Mouse (Mus musculus) heart, postnatal 0 days (tissue): Measurements from ENCODE around the gene Add3.

Experiments used
- CTCF ChIP-seq: IDR thresholded peaks from 2 replicates; pipeline ENCODE4 v1.5.1; 2016; ENCODE audit warnings: antibody characterized with exemption, control low read depth, low read depth
- EP300 ChIP-seq: IDR thresholded peaks from 2 replicates; pipeline ENCODE4 v1.6.1; 2016; ENCODE audit warnings: antibody characterized with exemption, low read depth

DNA sequence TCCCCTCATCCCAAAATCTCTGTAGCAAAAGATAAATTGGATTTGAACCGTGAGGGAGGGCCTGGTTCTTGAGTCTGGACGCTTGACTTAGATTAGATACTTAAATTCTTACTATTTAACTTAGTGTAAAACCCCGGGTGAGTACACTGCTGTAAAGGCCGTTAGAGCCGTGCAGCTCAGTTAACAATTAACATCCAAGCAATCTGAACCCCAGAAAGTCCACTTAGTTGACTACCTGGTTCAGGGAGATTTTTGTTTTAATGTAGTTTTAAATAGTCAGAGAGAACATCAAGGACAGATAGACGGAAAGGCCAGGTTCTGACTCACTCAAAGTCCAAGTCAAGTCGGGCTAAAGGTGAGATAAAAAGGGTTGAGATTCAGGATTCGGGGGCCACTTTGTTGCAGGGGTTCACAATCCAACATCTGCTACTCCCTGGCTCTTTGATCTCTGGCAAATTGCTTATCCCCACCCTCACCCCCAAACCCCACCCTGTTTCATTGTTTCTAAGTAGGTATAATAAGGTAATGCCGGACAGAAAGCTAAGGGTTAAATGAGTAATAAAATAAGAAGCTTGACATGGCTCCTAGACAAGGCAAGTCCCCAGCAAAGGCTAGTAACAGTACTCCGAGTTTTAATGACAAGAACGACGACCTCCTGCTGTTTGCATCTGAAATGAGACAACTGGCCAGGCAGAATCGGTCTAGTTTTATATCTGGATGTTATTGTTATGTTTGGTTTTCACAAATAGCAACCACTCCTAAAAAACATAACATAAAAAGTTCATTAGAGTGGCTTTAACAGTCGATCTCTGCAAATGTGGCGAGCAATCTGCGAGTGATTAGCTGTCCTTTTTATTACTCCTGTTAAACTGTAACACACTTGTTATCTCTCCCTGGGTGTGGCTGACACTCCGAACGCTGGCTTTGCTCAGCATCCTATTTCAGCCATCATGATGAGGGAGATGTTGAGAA is 12.6 kb upstream of the Add3 start:
- no peak for TF ChIP-seq CTCF
- TF ChIP-seq EP300 = no peak
